Mouse (Mus musculus) CH12.LX (cell line): ENCODE measurements at regions not wholly inside any gene's neighbourhood (a gene's known extent, or its start where the extent isn't known, plus 50 kb on each side); places are given as distances from the start of the nearest gene placed in this dataset.

Experiments
- BHLHE40 ChIP-seq: IDR thresholded peaks from 2 replicates; pipeline ENCODE4 v1.6.1; 2011; ENCODE audit warnings: mild to moderate bottlenecking, low read depth, low read length, improper control_type of control experiment
- CTCF ChIP-seq, 2 experiments: IDR thresholded peaks in 1 of 2; conservative IDR thresholded peaks in 1 of 2; 2 replicates each; pipeline ENCODE4 v1.5.1; 2011 to 2012; ENCODE audit warnings: low read depth in 2 of 2, low read length in 2 of 2, improper control_type of control experiment in 1 of 2, inconsistent platforms in 1 of 2, mild to moderate bottlenecking in 1 of 2, moderate library complexity in 1 of 2
- EP300 ChIP-seq: IDR thresholded peaks from 2 replicates; pipeline ENCODE4 v1.6.1; 2011; ENCODE audit warnings: low read length, improper control_type of control experiment
- ETS1 ChIP-seq: conservative IDR thresholded peaks from 2 replicates; pipeline ENCODE4 v1.6.1; 2012; ENCODE audit warnings: low read depth, mild to moderate bottlenecking, inconsistent platforms, low read length, improper control_type of control experiment, moderate library complexity
- MAFK ChIP-seq: IDR thresholded peaks from 2 replicates; pipeline ENCODE4 v1.6.1; 2011; ENCODE audit warnings: low read length, improper control_type of control experiment; ENCODE audit not compliant: insufficient replicate concordance
- NELFE ChIP-seq: IDR thresholded peaks from 2 replicates; pipeline ENCODE4 v1.6.1; 2011; ENCODE audit warnings: low read depth, low read length, improper control_type of control experiment
- POLR2A ChIP-seq: IDR thresholded peaks from 2 replicates; pipeline ENCODE4 v1.6.1; 2011; ENCODE audit warnings: low read depth, mild to moderate bottlenecking, improper control_type of control experiment, low read length
- TBP ChIP-seq: conservative IDR thresholded peaks from 2 replicates; pipeline ENCODE4 v1.6.1; 2011; ENCODE audit warnings: low read depth, low read length, improper control_type of control experiment
- USF1 ChIP-seq: IDR thresholded peaks from 2 replicates; pipeline ENCODE4 v1.6.1; 2014; ENCODE audit warnings: low read depth, mild to moderate bottlenecking, inconsistent platforms, low read length, improper control_type of control experiment
- ZC3H11A ChIP-seq: IDR thresholded peaks from 2 replicates; pipeline ENCODE4 v1.6.1; 2012; ENCODE audit warnings: low read depth, mild to moderate bottlenecking, inconsistent platforms, low read length, improper control_type of control experiment

DNA sequence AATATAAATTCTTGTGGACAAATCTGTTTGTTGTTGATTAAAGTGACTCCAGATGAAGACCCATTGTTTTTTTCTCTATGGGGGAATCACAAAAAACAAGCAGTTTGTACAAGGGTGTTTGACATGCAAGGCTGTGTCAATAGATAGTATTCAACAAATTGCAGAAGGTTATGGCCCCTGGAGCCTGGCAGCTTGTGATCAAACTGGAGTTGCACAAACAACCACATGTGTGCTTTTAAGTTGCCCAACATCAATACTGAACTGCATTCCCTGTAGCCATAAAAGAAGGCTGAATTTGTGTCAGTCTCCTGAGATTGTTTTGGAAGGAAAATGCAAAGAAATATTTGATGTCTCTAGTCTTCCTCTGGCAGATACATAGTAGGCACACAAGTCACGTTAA lies 113.4 kb downstream of the Kcne4 start:
- TF ChIP-seq CTCF (conservative IDR thresholded peaks at IDR 0.05 in 1 of 2, IDR thresholded peaks at IDR 0.05 in 1 of 2; ENCODE audit: low read depth in 2 of 2, low read length in 2 of 2) (no peak), ETS1 (no peak), POLR2A (no peak), USF1 (no peak), EP300 (no peak), BHLHE40 (no peak), NELFE (no peak), MAFK (no peak), TBP (no peak), ZC3H11A (no peak)
